In the genomic region with DNA sequence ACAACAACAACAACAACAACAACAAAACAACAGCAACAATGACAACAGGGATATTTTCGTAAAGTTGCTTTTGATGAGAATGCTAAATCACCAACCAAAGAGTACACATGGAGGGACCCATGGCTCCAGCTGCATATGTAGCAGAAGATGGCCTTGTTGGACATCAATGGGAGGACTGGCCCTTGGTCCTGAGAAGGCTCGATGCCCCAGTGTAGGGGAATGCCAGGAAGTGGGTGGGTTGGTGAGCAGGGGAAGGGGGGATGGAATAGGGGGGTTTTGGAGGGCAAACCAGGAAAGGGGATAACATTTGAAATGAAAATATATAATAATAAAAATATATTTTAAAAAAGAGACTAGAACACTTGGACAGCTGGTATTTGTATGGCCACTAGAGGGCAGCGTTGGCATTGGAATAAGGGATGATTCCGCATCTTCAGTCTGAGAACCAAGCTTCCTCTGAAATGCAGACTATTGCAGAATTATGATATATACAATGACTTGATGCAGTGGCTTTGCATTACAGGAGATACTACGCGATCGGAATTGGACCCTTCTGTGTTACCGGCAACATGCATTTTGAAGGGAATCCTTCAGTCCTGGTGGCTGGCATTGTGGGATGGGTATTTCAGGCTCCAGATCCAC, we compare ENCODE assay signal across 8 mouse cellular contexts.
A peak's percentile ranks its signal among the peaks of the same experiment; 100 is the strongest.
DNase-seq lines count a peak whose midpoint lies in the region; ATAC-seq and TF ChIP-seq lines count a peak whose summit lies in the region.

No protein-coding gene starts in this region.

- peak; percentile 62 for DNase-seq in kidney, adult 18-20 months
- peak; percentile 45 for DNase-seq in cerebellum, adult 11 months
- peak; percentile 77 for DNase-seq in limb, embryonic 10.5 days (ENCODE audit: low spot score)
- DNase-seq in testis, postnatal 10 days (ENCODE audit: low spot score), result peak; percentile 87

- no peak overlapping the region for H3K9ac ChIP-seq in kidney, embryonic 15.5 days
- H3K9ac ChIP-seq in forebrain, embryonic 13.5 days, result no peak overlapping the region
- H3K9ac ChIP-seq in intestine, postnatal 0 days (ENCODE audit: low read depth, low read length), result no peak overlapping the region
- H3K9ac ChIP-seq in midbrain, embryonic 15.5 days, result no peak overlapping the region

- no peaks in the 10 kb centered on the region for H3K9me3 ChIP-seq in kidney, embryonic 15.5 days (replicated peaks)
- no peaks in the 10 kb centered on the region for H3K9me3 ChIP-seq in forebrain, embryonic 13.5 days (replicated peaks)
- H3K9me3 ChIP-seq in intestine, postnatal 0 days (ENCODE audit: control insufficient read depth), result no peaks in the 10 kb centered on the region
- H3K9me3 ChIP-seq in limb, embryonic 10.5 days (replicated peaks), result no peaks in the 10 kb centered on the region
- H3K9me3 ChIP-seq in midbrain, embryonic 15.5 days, result no peaks in the 10 kb centered on the region

- H3K36me3 ChIP-seq in kidney, embryonic 15.5 days, result no peaks in the 10 kb centered on the region
- H3K36me3 ChIP-seq in forebrain, embryonic 13.5 days (ENCODE audit: poor library complexity, severe bottlenecking), result no peaks in the 10 kb centered on the region
- no peaks in the 10 kb centered on the region for H3K36me3 ChIP-seq in intestine, postnatal 0 days (ENCODE audit: control insufficient read depth, insufficient read depth)
- H3K36me3 ChIP-seq in limb, embryonic 10.5 days, result no peaks in the 10 kb centered on the region
- no peaks in the 10 kb centered on the region for H3K36me3 ChIP-seq in midbrain, embryonic 15.5 days (replicated peaks)

- ATAC-seq in kidney, embryonic 15.5 days (replicated peaks; ENCODE audit: low FRiP score), result no peak
- peak; percentile 58 for ATAC-seq in forebrain, embryonic 13.5 days
- no peak for ATAC-seq in intestine, postnatal 0 days
- ATAC-seq in midbrain, embryonic 15.5 days (replicated peaks), result peak; percentile 77

- peak; percentile 73 for TF ChIP-seq CTCF in intestine, postnatal 0 days (IDR thresholded peaks at IDR 0.05; ENCODE audit: low read depth)

- 40% methylated on average over 8 of the region's 8 CpGs for WGBS in kidney, embryonic 15.5 days
- 50% methylated on average over 8 of the region's 8 CpGs for WGBS in forebrain, embryonic 13.5 days
- 36% methylated on average over 8 of the region's 8 CpGs for whole genome bisulfite sequencing in intestine, postnatal 0 days
- WGBS in limb, embryonic 10.5 days, result 44% methylated on average over 8 of the region's 8 CpGs
- 43% methylated on average over 8 of the region's 8 CpGs for WGBS in midbrain, embryonic 15.5 days

- H3K27ac ChIP-seq in kidney, embryonic 15.5 days, result no peak overlapping the region
- no peak overlapping the region for H3K27ac ChIP-seq in forebrain, embryonic 13.5 days
- H3K27ac ChIP-seq in intestine, postnatal 0 days (ENCODE audit: low read depth, low read length), result no peak overlapping the region
- no peak overlapping the region for H3K27ac ChIP-seq in limb, embryonic 10.5 days
- H3K27ac ChIP-seq in midbrain, embryonic 15.5 days, result 0 out of 2 replicates have a peak overlapping the region, but pooled peaks have one; percentile 38

- no peak overlapping the region for H3K4me2 ChIP-seq in kidney, embryonic 15.5 days
- H3K4me2 ChIP-seq in forebrain, embryonic 13.5 days, result no peak overlapping the region
- no peak overlapping the region for H3K4me2 ChIP-seq in intestine, postnatal 0 days (replicated peaks; ENCODE audit: low read depth)
- H3K4me2 ChIP-seq in midbrain, embryonic 15.5 days, result 0 out of 2 replicates have a peak overlapping the region, but pooled peaks have one; percentile 20

- H3K4me1 ChIP-seq in kidney, embryonic 15.5 days, result peaks cover 5% of the 10 kb centered on the region; the same call in 1 of the 2 replicates
- no peaks in the 10 kb centered on the region for H3K4me1 ChIP-seq in forebrain, embryonic 13.5 days
- H3K4me1 ChIP-seq in intestine, postnatal 0 days (replicated peaks; ENCODE audit: control insufficient read depth, insufficient read depth, low read length), result no peaks in the 10 kb centered on the region
- H3K4me1 ChIP-seq in limb, embryonic 10.5 days, result peaks cover 8% of the 10 kb centered on the region; the same call in 1 of the 2 replicates
- 0 out of 2 replicates have a peak, but pooled peaks cover 5% of the 10 kb centered on the region for H3K4me1 ChIP-seq in midbrain, embryonic 15.5 days

- H3K27me3 ChIP-seq in kidney, embryonic 15.5 days, result no peaks in the 10 kb centered on the region
- no peaks in the 10 kb centered on the region for H3K27me3 ChIP-seq in forebrain, embryonic 13.5 days
- H3K27me3 ChIP-seq in intestine, postnatal 0 days (replicated peaks; ENCODE audit: control insufficient read depth, insufficient read depth, low read length), result no peaks in the 10 kb centered on the region
- no peaks in the 10 kb centered on the region for H3K27me3 ChIP-seq in limb, embryonic 10.5 days (ENCODE audit: low read depth, poor library complexity, severe bottlenecking)
- H3K27me3 ChIP-seq in midbrain, embryonic 15.5 days (replicated peaks), result no peaks in the 10 kb centered on the region

- H3K4me3 ChIP-seq in kidney, embryonic 15.5 days (replicated peaks), result no peak overlapping the region
- no peak overlapping the region for H3K4me3 ChIP-seq in forebrain, embryonic 13.5 days
- no peak overlapping the region for H3K4me3 ChIP-seq in intestine, postnatal 0 days (ENCODE audit: low read depth, low read length)
- H3K4me3 ChIP-seq in limb, embryonic 10.5 days, result no peak overlapping the region
- no peak overlapping the region for H3K4me3 ChIP-seq in midbrain, embryonic 15.5 days

Comparison
In these comparisons a context has a peak if more than half of its experiments do, and no peak if none do; other contexts are left out.
1. ATAC-seq: peak in forebrain, embryonic 13.5 days (single experiment) and midbrain, embryonic 15.5 days (single experiment); none in kidney, embryonic 15.5 days (single experiment) and intestine, postnatal 0 days (single experiment).
2. Peak in every context shown above with its lines, with median percentiles within 50 percentile points of each other: DNase-seq.